Mouse (Mus musculus): Measurements from ENCODE around the gene Adpgk. TPM values are rescaled to one million over a fixed set of nuclear protein-coding genes. Genes with fewer than 3 reads are reported as not detected.

The Adpgk gene
- polyA plus RNA-seq, 1 experiment, result 7.5 TPM

GRCm38 (mm10) chr9:59288685-59289410 lies 2.5 kb upstream of the Adpgk start:
- Histone ChIP-seq H3K27me3 (ENCODE audit: control insufficient read depth, insufficient read depth, low read length) (no peaks in the 10 kb centered on the region), H3K36me3 (ENCODE audit: control insufficient read depth, insufficient read depth, low read length) (no peaks in the 10 kb centered on the region), H3K4me3 (ENCODE audit: low read depth, low read length) (no peak overlapping the region), H3K27ac (ENCODE audit: insufficient read depth, low read depth, low read length) (no peak overlapping the region), H3K4me1 (ENCODE audit: control insufficient read depth, insufficient read depth, insufficient read length, low read length) (0 out of 2 replicates have a peak, but pooled peaks cover 3% of the 10 kb centered on the region)
- WGBS, result 61% methylated on average over 3 of the region's 3 CpGs
- no peak for TF ChIP-seq POLR2A (IDR thresholded peaks at IDR 0.05; ENCODE audit: low read depth, low read length)
- TF ChIP-seq CTCF (IDR thresholded peaks at IDR 0.05; ENCODE audit: extremely low read depth, insufficient read length, insufficient replicate concordance, low read depth, low read length), result no peak

GRCm38 (mm10) chr9:59289529-59290115 lies 1.7 kb upstream of the Adpgk start:
- Histone ChIP-seq H3K4me3 (ENCODE audit: low read depth, low read length) (no peak overlapping the region), H3K36me3 (ENCODE audit: control insufficient read depth, insufficient read depth, low read length) (no peaks in the 10 kb centered on the region), H3K4me1 (ENCODE audit: control insufficient read depth, insufficient read depth, insufficient read length, low read length) (0 out of 2 replicates have a peak, but pooled peaks cover 3% of the 10 kb centered on the region), H3K27me3 (ENCODE audit: control insufficient read depth, insufficient read depth, low read length) (no peaks in the 10 kb centered on the region), H3K27ac (ENCODE audit: insufficient read depth, low read depth, low read length) (no peak overlapping the region)
- TF ChIP-seq CTCF (IDR thresholded peaks at IDR 0.05; ENCODE audit: extremely low read depth, insufficient read length, insufficient replicate concordance, low read depth, low read length), result no peak
- 87% methylated on average over 6 of the region's 6 CpGs for WGBS

GRCm38 (mm10) chr9:59291688-59292492 lies 532 bp downstream of the Adpgk start:
- under 1% methylated on average over 50 of the region's 50 CpGs for WGBS
- Histone ChIP-seq H3K27ac (ENCODE audit: insufficient read depth, low read depth, low read length) (peak overlapping the region; percentile 18; the same call in 1 of the 2 replicates), H3K36me3 (ENCODE audit: control insufficient read depth, insufficient read depth, low read length) (no peaks in the 10 kb centered on the region), H3K27me3 (ENCODE audit: control insufficient read depth, insufficient read depth, low read length) (no peaks in the 10 kb centered on the region), H3K4me1 (ENCODE audit: control insufficient read depth, insufficient read depth, insufficient read length, low read length) (0 out of 2 replicates have a peak, but pooled peaks cover 3% of the 10 kb centered on the region), H3K4me3 (ENCODE audit: low read depth, low read length) (peak overlapping the region; percentile 78)
- TF ChIP-seq CTCF (IDR thresholded peaks at IDR 0.05; ENCODE audit: extremely low read depth, insufficient read length, insufficient replicate concordance, low read depth, low read length) (no peak), POLR2A (IDR thresholded peaks at IDR 0.05; ENCODE audit: low read depth, low read length) (no peak)

- Histone ChIP-seq H3K4me3 (ENCODE audit: low read depth, low read length) (no peak overlapping the region), H3K4me1 (ENCODE audit: control insufficient read depth, insufficient read depth, insufficient read length, low read length) (0 out of 2 replicates have a peak, but pooled peaks cover 3% of the 10 kb centered on the region), H3K27ac (ENCODE audit: insufficient read depth, low read depth, low read length) (no peak overlapping the region), H3K27me3 (ENCODE audit: control insufficient read depth, insufficient read depth, low read length) (no peaks in the 10 kb centered on the region), H3K36me3 (ENCODE audit: control insufficient read depth, insufficient read depth, low read length) (no peaks in the 10 kb centered on the region; the same call in 1 of the 2 replicates)
- 20% methylated on average over 3 of the region's 3 CpGs for WGBS
- no peak for TF ChIP-seq CTCF (IDR thresholded peaks at IDR 0.05; ENCODE audit: extremely low read depth, insufficient read length, insufficient replicate concordance, low read depth, low read length)
- no peak for TF ChIP-seq POLR2A (IDR thresholded peaks at IDR 0.05; ENCODE audit: low read depth, low read length)
Measured at GRCm38 (mm10) chr9:59292493-59292875, 1.1 kb downstream of the Adpgk start.

- Histone ChIP-seq H3K36me3 (ENCODE audit: control insufficient read depth, insufficient read depth, low read length) (peaks cover 16% of the 10 kb centered on the region), H3K4me1 (ENCODE audit: control insufficient read depth, insufficient read depth, insufficient read length, low read length) (no peaks in the 10 kb centered on the region), H3K4me3 (ENCODE audit: low read depth, low read length) (no peak overlapping the region), H3K27ac (ENCODE audit: insufficient read depth, low read depth, low read length) (no peak overlapping the region), H3K27me3 (ENCODE audit: control insufficient read depth, insufficient read depth, low read length) (no peaks in the 10 kb centered on the region)
- TF ChIP-seq CTCF (IDR thresholded peaks at IDR 0.05; ENCODE audit: extremely low read depth, insufficient read length, insufficient replicate concordance, low read depth, low read length) (no peak), POLR2A (IDR thresholded peaks at IDR 0.05; ENCODE audit: low read depth, low read length) (no peak)
- WGBS, result 85% methylated on average over 2 of the region's 2 CpGs
Measured at GRCm38 (mm10) chr9:59296419-59296818, 5.1 kb downstream of the Adpgk start.

- TF ChIP-seq CTCF (IDR thresholded peaks at IDR 0.05; ENCODE audit: extremely low read depth, insufficient read length, insufficient replicate concordance, low read depth, low read length), result no peak
- TF ChIP-seq POLR2A (IDR thresholded peaks at IDR 0.05; ENCODE audit: low read depth, low read length), result no peak
- H3K4me3 ChIP-seq (ENCODE audit: low read depth, low read length), result no peak overlapping the region
- H3K36me3 ChIP-seq (ENCODE audit: control insufficient read depth, insufficient read depth, low read length), result peaks cover 15% of the 10 kb centered on the region
- WGBS, result 73% methylated on average over 2 of the region's 2 CpGs
- H3K4me1 ChIP-seq (ENCODE audit: control insufficient read depth, insufficient read depth, insufficient read length, low read length), result no peaks in the 10 kb centered on the region
- no peak overlapping the region for H3K27ac ChIP-seq (ENCODE audit: insufficient read depth, low read depth, low read length)
- H3K27me3 ChIP-seq (ENCODE audit: control insufficient read depth, insufficient read depth, low read length), result no peaks in the 10 kb centered on the region
Measured at GRCm38 (mm10) chr9:59307890-59308289, 16.5 kb downstream of the Adpgk start.

Data from small intestine, adult 2 months (tissue).